Mouse (Mus musculus) megakaryocyte, embryonic 14.5 days (primary cell): ENCODE results near the gene Tmc2. TPM values are rescaled to one million over a fixed set of nuclear protein-coding genes. Genes with fewer than 3 reads are reported as not detected.

Source experiments
- H3K27me3 ChIP-seq: replicated peaks from 2 replicates; pipeline ENCODE3; 2012; ENCODE audit warnings: inconsistent platforms
- H3K36me3 ChIP-seq: replicated peaks from 2 replicates; pipeline ENCODE3; 2012; ENCODE audit warnings: low read length, inconsistent platforms, mixed read lengths
- H3K4me1 ChIP-seq: 2 replicates; pipeline ENCODE4 v1.6.1; 2012; ENCODE audit warnings: inconsistent platforms
- H3K4me3 ChIP-seq: replicated peaks from 2 replicates; pipeline ENCODE3; 2012; ENCODE audit warnings: moderate library complexity, mild to moderate bottlenecking, inconsistent platforms
- H3K9me3 ChIP-seq: 2 replicates; pipeline ENCODE4 v1.6.1; 2012; ENCODE audit warnings: inconsistent platforms
- FLI1 ChIP-seq: IDR thresholded peaks from 2 replicates; pipeline ENCODE4 v1.6.1; 2012; ENCODE audit warnings: low read length, inconsistent platforms, mixed read lengths
- GATA1 ChIP-seq: IDR thresholded peaks from 3 replicates; pipeline ENCODE4 v1.6.1; 2012; ENCODE audit warnings: mixed read lengths, low read length, inconsistent platforms, borderline replicate concordance
- polyA plus RNA-seq: library from polyadenylated mRNA; stranded (reverse); fragments of >175 nt; gene quantifications from 2 replicates; pipeline ENCODE4 v1.2.3, GENCODE M21; 2012; ENCODE audit warnings: low replicate concordance; ENCODE audit not compliant: insufficient read depth

Gene Tmc2
- polyA plus RNA-seq, 1 experiment = not detected

DNA sequence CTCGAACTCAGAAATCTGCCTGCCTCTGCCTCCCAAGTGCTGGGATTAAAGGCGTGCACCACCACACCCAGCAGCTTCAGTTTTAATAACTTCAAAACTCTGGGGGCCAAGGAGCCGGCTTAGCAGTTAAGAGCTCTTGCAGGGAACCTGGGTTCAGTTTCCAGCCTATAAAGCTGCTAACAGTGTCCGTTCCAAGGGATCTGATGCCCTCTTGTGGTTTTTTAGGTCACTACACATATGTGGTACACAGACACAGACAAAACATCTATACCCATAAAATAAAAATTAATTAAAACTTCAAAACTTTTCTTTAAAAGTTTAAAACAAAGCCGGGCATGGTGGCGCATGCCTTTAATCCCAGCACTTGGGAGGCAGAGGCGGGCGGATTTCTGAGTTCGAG, 51.9 kb downstream of the Tmc2 start:
- no peak overlapping the region for H3K4me3 ChIP-seq
- no peaks in the 10 kb centered on the region for H3K36me3 ChIP-seq
- H3K4me1 ChIP-seq = 0 out of 2 replicates have a peak, but pooled peaks cover 3% of the 10 kb centered on the region
- H3K27me3 ChIP-seq = peaks cover 23% of the 10 kb centered on the region
- no peak for TF ChIP-seq FLI1
- no peak for TF ChIP-seq GATA1
- H3K9me3 ChIP-seq = peaks cover 7% of the 10 kb centered on the region

- Histone ChIP-seq H3K36me3 (no peaks in the 10 kb centered on the region), H3K9me3 (peaks cover 6% of the 10 kb centered on the region), H3K4me3 (no peak overlapping the region), H3K4me1 (0 out of 2 replicates have a peak, but pooled peaks cover 3% of the 10 kb centered on the region), H3K27me3 (peaks cover 24% of the 10 kb centered on the region)
- no peak for TF ChIP-seq FLI1
- no peak for TF ChIP-seq GATA1
Observed at GRCm38 (mm10) chr2:130248226-130248625, 53.2 kb downstream of the Tmc2 start.

GRCm38 (mm10) chr2:130256762-130257161, 61.8 kb downstream of the Tmc2 start:
- peaks cover 12% of the 10 kb centered on the region for H3K4me1 ChIP-seq
- no peaks in the 10 kb centered on the region for H3K36me3 ChIP-seq
- H3K9me3 ChIP-seq = no peaks in the 10 kb centered on the region
- H3K27me3 ChIP-seq = peaks cover 17% of the 10 kb centered on the region
- no peak for TF ChIP-seq FLI1
- TF ChIP-seq GATA1 = no peak
- H3K4me3 ChIP-seq = no peak overlapping the region

DNA sequence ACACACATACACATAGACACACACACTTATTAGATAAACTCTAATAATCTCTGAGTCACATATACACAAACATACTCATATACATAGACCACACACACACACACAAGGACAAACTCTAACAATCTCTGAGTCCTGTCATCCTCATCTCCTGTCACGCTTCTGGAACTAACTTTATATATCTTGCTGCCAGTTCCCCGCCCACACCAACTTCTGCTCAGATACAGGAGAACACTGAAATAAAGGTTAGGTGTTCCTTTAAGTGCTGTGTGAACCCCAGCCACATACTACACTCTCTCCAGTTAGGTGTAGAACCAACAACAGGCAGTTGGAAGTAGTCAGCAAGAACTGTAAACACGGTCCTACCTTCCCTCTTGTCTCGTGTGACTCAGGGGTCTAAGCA, 65.8 kb downstream of the Tmc2 start:
- Histone ChIP-seq H3K27me3 (peaks cover 19% of the 10 kb centered on the region), H3K4me3 (no peak overlapping the region), H3K9me3 (no peaks in the 10 kb centered on the region), H3K4me1 (peaks cover 17% of the 10 kb centered on the region), H3K36me3 (no peaks in the 10 kb centered on the region)
- TF ChIP-seq GATA1 = no peak
- no peak for TF ChIP-seq FLI1

DNA sequence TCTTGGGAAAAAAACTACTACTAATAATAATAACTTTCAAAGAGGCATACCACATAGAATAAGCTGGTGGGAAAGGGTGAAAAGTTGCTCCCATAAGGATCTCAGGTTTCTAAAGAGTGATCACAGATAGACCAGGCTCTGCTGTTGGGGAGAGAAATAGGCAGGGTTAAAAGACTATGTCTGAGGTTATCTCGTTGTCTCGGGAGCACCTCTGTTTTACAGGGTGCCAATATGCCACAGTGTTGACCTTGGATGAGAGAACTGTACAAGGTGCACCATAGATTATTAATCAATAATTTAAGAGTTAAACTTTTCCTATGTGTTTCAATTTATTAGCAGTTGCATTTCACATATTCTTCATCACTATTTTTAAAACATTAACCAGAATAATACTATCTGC, 66.9 kb downstream of the Tmc2 start:
- Histone ChIP-seq H3K4me3 (no peak overlapping the region), H3K27me3 (peaks cover 14% of the 10 kb centered on the region), H3K4me1 (peaks cover 12% of the 10 kb centered on the region), H3K9me3 (no peaks in the 10 kb centered on the region), H3K36me3 (no peaks in the 10 kb centered on the region)
- TF ChIP-seq FLI1 (no peak), GATA1 (no peak)

DNA sequence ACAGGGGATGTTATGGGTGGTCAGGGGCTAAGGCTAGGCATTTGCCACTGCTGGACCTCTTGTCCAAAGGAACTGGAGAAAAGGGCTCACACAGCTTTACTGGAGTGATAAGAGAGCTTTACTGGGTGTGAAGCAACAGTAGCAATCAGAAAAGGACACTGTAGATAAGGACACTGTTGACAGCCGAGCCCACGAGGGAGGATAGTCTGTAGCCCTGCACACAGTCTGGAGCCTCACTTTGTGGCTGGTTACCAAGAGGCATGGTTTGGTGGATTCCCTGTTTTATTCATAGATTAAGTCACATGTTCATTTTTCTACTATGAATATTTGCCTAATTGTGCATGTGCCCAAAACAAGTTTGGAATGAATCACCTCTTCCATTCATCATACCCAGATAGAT, 67.4 kb downstream of the Tmc2 start:
- H3K36me3 ChIP-seq = no peaks in the 10 kb centered on the region
- H3K4me3 ChIP-seq = no peak overlapping the region
- no peaks in the 10 kb centered on the region for H3K9me3 ChIP-seq
- peaks cover 7% of the 10 kb centered on the region for H3K4me1 ChIP-seq
- peaks cover 12% of the 10 kb centered on the region for H3K27me3 ChIP-seq
- no peak for TF ChIP-seq FLI1
- TF ChIP-seq GATA1 = no peak

DNA sequence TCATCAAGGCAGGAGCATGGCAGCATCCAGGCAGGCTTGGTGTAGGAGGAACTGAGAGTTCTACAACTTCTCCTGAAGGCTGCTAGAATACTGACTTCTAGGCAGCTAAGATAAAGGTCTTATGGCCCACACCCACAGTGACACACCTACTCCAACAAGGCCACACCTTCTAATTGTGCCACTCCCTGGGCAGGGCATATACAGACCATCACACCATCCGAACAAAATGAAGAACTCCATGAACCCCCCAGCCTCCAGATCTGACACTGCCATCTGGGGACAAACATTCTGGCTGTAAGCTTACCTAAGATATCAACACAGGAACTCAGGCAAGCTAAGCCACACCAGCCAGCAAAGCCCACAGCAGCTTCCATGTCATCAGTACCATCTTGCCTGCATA, 70.5 kb downstream of the Tmc2 start:
- Histone ChIP-seq H3K4me1 (peaks cover 5% of the 10 kb centered on the region), H3K4me3 (no peak overlapping the region), H3K27me3 (peaks cover 12% of the 10 kb centered on the region), H3K36me3 (no peaks in the 10 kb centered on the region), H3K9me3 (no peaks in the 10 kb centered on the region)
- TF ChIP-seq GATA1 = no peak
- no peak for TF ChIP-seq FLI1

DNA sequence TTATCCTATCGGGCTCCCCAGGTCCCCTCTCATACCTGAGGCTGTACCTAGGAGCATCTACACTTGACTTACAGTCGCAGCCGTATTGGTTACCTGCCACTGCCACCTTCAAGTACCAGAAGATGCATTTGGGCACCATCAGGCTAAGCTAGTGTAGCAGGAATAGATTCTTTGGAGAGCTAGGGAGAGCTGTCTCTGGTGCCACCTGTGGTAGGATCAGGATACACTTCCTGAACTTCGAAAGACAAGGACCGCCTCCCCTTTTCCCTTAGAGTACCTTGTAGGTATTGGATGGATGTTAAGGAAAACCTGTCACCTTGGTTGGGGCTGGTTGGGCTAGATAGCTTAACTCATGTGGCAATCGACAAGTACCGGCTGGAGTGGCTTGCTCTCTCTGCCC, 73.1 kb downstream of the Tmc2 start:
- H3K27me3 ChIP-seq = peaks cover 10% of the 10 kb centered on the region
- H3K4me3 ChIP-seq = no peak overlapping the region
- peaks cover 3% of the 10 kb centered on the region for H3K4me1 ChIP-seq
- TF ChIP-seq FLI1 (no peak), GATA1 (no peak)
- no peaks in the 10 kb centered on the region for H3K9me3 ChIP-seq
- no peaks in the 10 kb centered on the region for H3K36me3 ChIP-seq

- H3K27me3 ChIP-seq = no peaks in the 10 kb centered on the region
- no peaks in the 10 kb centered on the region for H3K9me3 ChIP-seq
- TF ChIP-seq FLI1 = no peak
- no peak for TF ChIP-seq GATA1
- H3K4me1 ChIP-seq = peaks cover 38% of the 10 kb centered on the region
- H3K36me3 ChIP-seq = peaks cover 34% of the 10 kb centered on the region
- H3K4me3 ChIP-seq = peak overlapping the region; percentile 94
Observed at GRCm38 (mm10) chr2:130273732-130274131, 78.7 kb downstream of the Tmc2 start.

DNA sequence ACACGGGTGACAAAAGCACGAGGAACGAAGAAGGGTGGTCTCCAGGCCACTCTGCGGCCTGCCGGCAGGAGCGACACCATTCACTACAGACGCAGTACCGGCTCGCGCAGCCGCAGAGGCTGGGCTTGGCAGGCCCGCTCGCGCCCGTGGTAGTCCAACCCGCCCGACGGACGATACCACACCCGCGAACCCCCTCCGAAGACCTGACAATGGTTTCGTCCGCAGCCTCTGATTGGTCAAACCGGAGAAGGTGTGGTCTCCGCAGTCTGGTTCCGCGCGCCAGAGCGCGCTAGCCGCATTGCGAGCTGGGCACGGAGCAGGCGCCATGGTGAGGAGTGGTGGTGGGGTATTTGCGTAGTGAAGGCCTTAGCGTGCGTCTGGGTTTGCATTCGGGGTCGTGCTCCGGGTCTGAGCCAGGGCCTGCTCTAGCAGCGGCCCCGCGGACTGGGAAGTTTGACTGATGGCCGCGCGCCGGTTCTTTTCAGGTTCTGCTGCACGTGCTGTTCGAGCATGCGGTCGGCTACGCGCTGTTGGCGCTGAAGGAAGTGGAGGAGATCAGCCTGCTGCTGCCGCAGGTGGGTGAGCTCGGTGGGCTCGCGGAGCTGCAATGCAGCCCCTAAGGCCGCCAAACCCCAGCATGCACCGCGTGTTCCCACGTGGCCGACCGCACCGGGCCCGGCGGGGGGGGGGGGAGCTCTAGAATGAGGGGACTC, 79.3 kb downstream of the Tmc2 start, which contains the start of gene Nop56:
Nop56 (plus strand) TSS at position 282 of the 713 bp plus-strand sequence.
- Histone ChIP-seq H3K4me3 (peak within 1 kb of the TSS; percentile 94), H3K4me1 (peaks cover 38% of the 10 kb centered on the region), H3K36me3 (peaks cover 37% of the 10 kb centered on the region), H3K27me3 (no peaks in the 10 kb centered on the region), H3K9me3 (no peaks in the 10 kb centered on the region)
- no peak for TF ChIP-seq FLI1
- no peak for TF ChIP-seq GATA1
